Mouse (Mus musculus) heart, postnatal 0 days (tissue): ENCODE measurements around the gene Cyp1b1.

Experiments used
- CTCF ChIP-seq: IDR thresholded peaks from 2 replicates; pipeline ENCODE4 v1.5.1; 2016; ENCODE audit warnings: antibody characterized with exemption, control low read depth, low read depth
- EP300 ChIP-seq: IDR thresholded peaks from 2 replicates; pipeline ENCODE4 v1.6.1; 2016; ENCODE audit warnings: antibody characterized with exemption, low read depth

DNA sequence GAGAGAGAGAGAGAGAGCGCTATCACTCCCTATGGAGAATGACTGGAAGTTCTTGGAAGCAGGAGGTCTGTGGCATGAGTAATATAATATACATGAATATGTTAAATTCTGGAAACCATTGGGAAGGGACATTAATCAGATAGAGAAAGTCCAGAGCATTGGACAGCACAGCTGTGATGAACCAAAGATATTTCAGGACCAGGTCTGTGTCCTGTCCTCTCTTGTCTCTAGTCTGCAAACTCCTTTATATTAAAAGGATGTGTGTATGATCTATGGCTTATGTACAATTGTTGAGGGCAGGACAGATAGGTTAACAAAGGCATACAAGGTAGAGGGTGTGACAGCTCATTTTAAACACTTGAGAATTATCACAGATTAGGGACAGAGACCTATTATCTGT, 28.6 kb upstream of the Cyp1b1 start:
- TF ChIP-seq CTCF (no peak), EP300 (no peak)
